Mouse (Mus musculus) kidney, postnatal 0 days (tissue): ENCODE measurements around the gene Cdc14a. TPM values are rescaled to one million over a fixed set of nuclear protein-coding genes. Genes with fewer than 3 reads are reported as not detected.

Source experiments
- ATAC-seq: fragments of 200-750 bp; cut with Nextera tagmentation; replicated peaks from 2 replicates; pipeline ENCODE4 v1.8.0; 2017; ENCODE audit warnings: low read depth, moderate number of reproducible peaks, moderate TSS enrichment, moderate library complexity; ENCODE audit not compliant: low FRiP score
- DNase-seq: peaks from one replicate; pipeline ENCODE4 v3.0.0-alpha.2; 2016; ENCODE audit warnings: low spot score
- H3K27ac ChIP-seq: fragments of 300-500 bp; sonication (generic); 2 replicates; pipeline ENCODE4 v1.5.1; 2014; ENCODE audit warnings: mild to moderate bottlenecking
- H3K27me3 ChIP-seq: fragments of 300-500 bp; sonication (generic); 2 replicates; pipeline ENCODE4 v1.6.1; 2014; ENCODE audit warnings: low read length, mixed read lengths; ENCODE audit not compliant: insufficient read depth
- H3K36me3 ChIP-seq: fragments of 300-500 bp; sonication (generic); 2 replicates; pipeline ENCODE4 v1.6.1; 2014; ENCODE audit warnings: low read length, mixed read lengths; ENCODE audit not compliant: insufficient read depth
- H3K4me1 ChIP-seq: fragments of 300-500 bp; sonication (generic); replicated peaks from 2 replicates; pipeline ENCODE4 v1.6.1; 2014; ENCODE audit warnings: antibody characterized with exemption, low read length, mixed read lengths; ENCODE audit not compliant: insufficient read depth
- H3K4me2 ChIP-seq: fragments of 300-500 bp; sonication (generic); 2 replicates; pipeline ENCODE4 v1.6.1; 2014; ENCODE audit warnings: mild to moderate bottlenecking, low read length, moderate library complexity, mixed read lengths
- H3K4me3 ChIP-seq: fragments of 300-500 bp; sonication (generic); replicated peaks from 2 replicates; pipeline ENCODE4 v1.5.1; 2014; ENCODE audit warnings: low read depth, low read length
- H3K9ac ChIP-seq: fragments of 300-500 bp; sonication (generic); 2 replicates; pipeline ENCODE4 v1.6.1; 2014; ENCODE audit warnings: low read depth, low read length
- H3K9me3 ChIP-seq: fragments of 300-500 bp; sonication (generic); replicated peaks from 2 replicates; pipeline ENCODE4 v1.6.1; 2016; ENCODE audit warnings: low read length, inconsistent platforms, mixed read lengths
- CTCF ChIP-seq: IDR thresholded peaks from 2 replicates; pipeline ENCODE4 v1.5.1; 2016; ENCODE audit warnings: antibody characterized with exemption, low read depth, mild to moderate bottlenecking, moderate library complexity
- WGBS: fragments of 180-500 bp; shearing (Covaris S2); extraction: QIAGEN DNeasy Blood & Tissue Kit; methylation state at CpG from one replicate; pipeline ENCODE4 v1.1.7; 2014; 5-methylcytosine and 5-hydroxymethylcytosine counted together
- polyA plus RNA-seq: library from polyadenylated mRNA; unstranded; fragments of >200 nt; fragmentation: Nextera tagmentation; extraction: Ambion mirVana; gene quantifications from 2 replicates; pipeline ENCODE4 v1.2.1, GENCODE M21; 2015

Cdc14a gene
- polyA plus RNA-seq, 1 experiment from 2014 or later = 12.9 TPM

GRCm38 (mm10) chr3:116311173-116311572 is 112.7 kb downstream of the Cdc14a start:
- Histone ChIP-seq H3K4me1 (no peaks in the 10 kb centered on the region; the same call in 1 of the 2 replicates), H3K27me3 (no peaks in the 10 kb centered on the region), H3K9ac (no peak overlapping the region), H3K27ac (no peak overlapping the region), H3K4me3 (no peak overlapping the region), H3K4me2 (no peak overlapping the region), H3K36me3 (peaks cover 19% of the 10 kb centered on the region), H3K9me3 (no peaks in the 10 kb centered on the region)
- TF ChIP-seq CTCF = no peak
- WGBS = 97% methylated on average over 2 of the region's 2 CpGs
- DNase-seq (no peak), ATAC-seq (no peak)

- Histone ChIP-seq H3K9ac (no peak overlapping the region), H3K4me1 (no peaks in the 10 kb centered on the region; the same call in 1 of the 2 replicates), H3K9me3 (no peaks in the 10 kb centered on the region), H3K4me3 (no peak overlapping the region), H3K4me2 (no peak overlapping the region), H3K36me3 (peaks cover 20% of the 10 kb centered on the region), H3K27me3 (no peaks in the 10 kb centered on the region), H3K27ac (no peak overlapping the region)
- TF ChIP-seq CTCF = no peak
- DNase-seq (no peak), ATAC-seq (no peak)
- 96% methylated on average over 4 of the region's 4 CpGs for WGBS
Observed at GRCm38 (mm10) chr3:116310672-116311071, 113.2 kb downstream of the Cdc14a start.

GRCm38 (mm10) chr3:116310033-116310432 is 113.8 kb downstream of the Cdc14a start:
- DNase-seq (no peak), ATAC-seq (no peak)
- Histone ChIP-seq H3K4me2 (no peak overlapping the region), H3K27ac (no peak overlapping the region), H3K27me3 (no peaks in the 10 kb centered on the region), H3K9me3 (no peaks in the 10 kb centered on the region), H3K9ac (no peak overlapping the region), H3K36me3 (peaks cover 20% of the 10 kb centered on the region), H3K4me3 (no peak overlapping the region), H3K4me1 (no peaks in the 10 kb centered on the region; the same call in 1 of the 2 replicates)
- TF ChIP-seq CTCF = no peak
- 92% methylated on average over 10 of the region's 10 CpGs for WGBS

- H3K4me2 ChIP-seq = no peak overlapping the region
- TF ChIP-seq CTCF = peak; percentile 35; the same call in 1 of the 2 replicates
- H3K36me3 ChIP-seq = 0 out of 2 replicates have a peak, but pooled peaks cover 16% of the 10 kb centered on the region
- no peaks in the 10 kb centered on the region for H3K27me3 ChIP-seq
- 85% methylated on average over 18 of the region's 18 CpGs for WGBS
- no peak overlapping the region for H3K4me3 ChIP-seq
- H3K4me1 ChIP-seq = no peaks in the 10 kb centered on the region; the same call in 1 of the 2 replicates
- no peak for ATAC-seq
- H3K27ac ChIP-seq = no peak overlapping the region
- DNase-seq = no peak
- H3K9me3 ChIP-seq = no peaks in the 10 kb centered on the region
- H3K9ac ChIP-seq = no peak overlapping the region
Observed at GRCm38 (mm10) chr3:116304800-116305753, 118.8 kb downstream of the Cdc14a start.

GRCm38 (mm10) chr3:116302581-116302980 is 121.3 kb downstream of the Cdc14a start:
- ATAC-seq (no peak), DNase-seq (no peak)
- Histone ChIP-seq H3K27ac (no peak overlapping the region), H3K27me3 (no peaks in the 10 kb centered on the region), H3K36me3 (0 out of 2 replicates have a peak, but pooled peaks cover 15% of the 10 kb centered on the region), H3K4me1 (no peaks in the 10 kb centered on the region; the same call in 1 of the 2 replicates), H3K9ac (no peak overlapping the region), H3K4me2 (no peak overlapping the region), H3K9me3 (no peaks in the 10 kb centered on the region), H3K4me3 (no peak overlapping the region)
- no peak for TF ChIP-seq CTCF
- 95% methylated on average over 7 of the region's 7 CpGs for WGBS

- ATAC-seq (no peak), DNase-seq (no peak)
- no peak for TF ChIP-seq CTCF
- no peaks in the 10 kb centered on the region for H3K9me3 ChIP-seq
- H3K4me3 ChIP-seq = no peak overlapping the region
- 0 out of 2 replicates have a peak, but pooled peaks cover 16% of the 10 kb centered on the region for H3K36me3 ChIP-seq
- H3K27ac ChIP-seq = no peak overlapping the region
- no peak overlapping the region for H3K9ac ChIP-seq
- WGBS = 72% methylated on average over 6 of the region's 6 CpGs
- no peak overlapping the region for H3K4me2 ChIP-seq
- no peaks in the 10 kb centered on the region for H3K4me1 ChIP-seq
- no peaks in the 10 kb centered on the region for H3K27me3 ChIP-seq
Observed at GRCm38 (mm10) chr3:116301754-116302153, 122.1 kb downstream of the Cdc14a start.
